In genomic region chr16:17642311-17642710, GRCm38 (mm10) we compare ENCODE assay signal across 18 mouse cellular contexts. TPM values are rescaled to one million over a fixed set of nuclear protein-coding genes. Genes with fewer than 3 reads are reported as not detected.
A peak's percentile ranks its signal among the peaks of the same experiment; 100 is the strongest.
DNase-seq lines count a peak whose midpoint lies in the region; ATAC-seq and TF ChIP-seq lines count a peak whose summit lies in the region.
"Had no signal": no experiment of that assay in that cellular context is flagged by ENCODE, and none has a peak within 500 bp of the region (broad histone marks: within the 10 kb centered on the region; RNA-seq: fewer than 3 reads in every experiment).

No protein-coding gene starts in this region.

- H3K4me2 ChIP-seq in hindbrain, embryonic 16.5 days (ENCODE audit: low read length): no peak overlapping the region
- H3K4me2 ChIP-seq in midbrain, embryonic 11.5 days: no peak overlapping the region
- no peak overlapping the region for H3K4me2 ChIP-seq in midbrain, embryonic 15.5 days
- H3K4me2 ChIP-seq: embryonic facial prominence, embryonic 12.5 days; forebrain, embryonic 15.5 days; heart, embryonic 13.5 days; intestine, embryonic 15.5 days; kidney, embryonic 15.5 days; lung, embryonic 15.5 days; neural tube, embryonic 12.5 days had no signal

- 0 out of 2 replicates have a peak overlapping the region, but pooled peaks have one; percentile 0 for H3K27ac ChIP-seq in hindbrain, embryonic 10.5 days
- no peak overlapping the region; the same call in 1 of the 2 replicates for H3K27ac ChIP-seq in hindbrain, embryonic 16.5 days (ENCODE audit: low read depth, low read length)
- H3K27ac ChIP-seq in midbrain, embryonic 11.5 days (ENCODE audit: low read depth, low read length): no peak overlapping the region
- no peak overlapping the region for H3K27ac ChIP-seq in midbrain, embryonic 15.5 days
- no peak overlapping the region for H3K27ac ChIP-seq in gastrocnemius, adult 2 months
- H3K27ac ChIP-seq: embryonic facial prominence, embryonic 12.5 days; forebrain, embryonic 15.5 days; heart, embryonic 13.5 days; intestine, embryonic 15.5 days; kidney, embryonic 15.5 days; lung, embryonic 15.5 days; neural tube, embryonic 12.5 days had no signal

- intact Hi-C loops in gastrocnemius, adult 2 months (cut with DNase I): no loop called here

- H3K36me3 ChIP-seq in hindbrain, embryonic 10.5 days: peaks cover 67% of the 10 kb centered on the region
- peaks cover 23% of the 10 kb centered on the region for H3K36me3 ChIP-seq in hindbrain, embryonic 16.5 days (ENCODE audit: control insufficient read depth, insufficient read depth, low read length)
- H3K36me3 ChIP-seq in midbrain, embryonic 11.5 days (ENCODE audit: control insufficient read depth, insufficient read depth, low read length): peaks cover 21% of the 10 kb centered on the region
- peaks cover 33% of the 10 kb centered on the region; the same call in 1 of the 2 replicates for H3K36me3 ChIP-seq in midbrain, embryonic 15.5 days (replicated peaks)

- H3K27me3 ChIP-seq in hindbrain, embryonic 10.5 days (ENCODE audit: insufficient read depth, poor library complexity, severe bottlenecking): no peaks in the 10 kb centered on the region
- H3K27me3 ChIP-seq in hindbrain, embryonic 16.5 days (replicated peaks; ENCODE audit: control insufficient read depth, insufficient read depth, low read length): no peaks in the 10 kb centered on the region
- no peaks in the 10 kb centered on the region for H3K27me3 ChIP-seq in midbrain, embryonic 11.5 days (ENCODE audit: control insufficient read depth, insufficient read depth, low read length)
- H3K27me3 ChIP-seq in midbrain, embryonic 15.5 days (replicated peaks): no peaks in the 10 kb centered on the region
- H3K27me3 ChIP-seq: embryonic facial prominence, embryonic 12.5 days; forebrain, embryonic 15.5 days; heart, embryonic 13.5 days; intestine, embryonic 15.5 days; kidney, embryonic 15.5 days; lung, embryonic 15.5 days; neural tube, embryonic 12.5 days had no signal

- no peak overlapping the region for H3K4me3 ChIP-seq in hindbrain, embryonic 10.5 days
- H3K4me3 ChIP-seq in hindbrain, embryonic 16.5 days (ENCODE audit: low read length): no peak overlapping the region
- no peak overlapping the region for H3K4me3 ChIP-seq in midbrain, embryonic 11.5 days (ENCODE audit: low read depth, low read length)
- no peak overlapping the region for H3K4me3 ChIP-seq in midbrain, embryonic 15.5 days
- no peak overlapping the region for H3K4me3 ChIP-seq in gastrocnemius, adult 2 months
- H3K4me3 ChIP-seq: embryonic facial prominence, embryonic 12.5 days; forebrain, embryonic 15.5 days; heart, embryonic 13.5 days; intestine, embryonic 15.5 days; kidney, embryonic 15.5 days; lung, embryonic 15.5 days; neural tube, embryonic 12.5 days had no signal

- DNase-seq in hindbrain, embryonic 10.5 days (ENCODE audit: low spot score): no peak
- DNase-seq in midbrain, embryonic 11.5 days (ENCODE audit: low spot score, missing footprints): peak; percentile 35
- DNase-seq in cerebellum, postnatal 10 days: peak; percentile 85
- DNase-seq in layer of hippocampus, postnatal 36 days: peak; percentile 54 to 65
- DNase-seq in lung, postnatal 4 days: no peak
- DNase-seq in gastrocnemius, adult 2 months: no peak
- DNase-seq: heart, postnatal 36 days had no signal

- no peak overlapping the region for H3K9ac ChIP-seq in hindbrain, embryonic 16.5 days (ENCODE audit: low read depth, low read length)
- no peak overlapping the region for H3K9ac ChIP-seq in midbrain, embryonic 11.5 days (ENCODE audit: low read length)
- H3K9ac ChIP-seq in midbrain, embryonic 15.5 days: no peak overlapping the region
- H3K9ac ChIP-seq: embryonic facial prominence, embryonic 12.5 days; forebrain, embryonic 15.5 days; heart, embryonic 13.5 days; intestine, embryonic 15.5 days; kidney, embryonic 15.5 days; lung, embryonic 15.5 days; neural tube, embryonic 12.5 days had no signal

- no peak for ATAC-seq in hindbrain, embryonic 16.5 days
- ATAC-seq in midbrain, embryonic 11.5 days (ENCODE audit: low FRiP score): no peak
- ATAC-seq in midbrain, embryonic 15.5 days (replicated peaks): no peak
- ATAC-seq: forebrain, embryonic 15.5 days; intestine, embryonic 15.5 days; midbrain, embryonic 16.5 days had no signal

- WGBS in hindbrain, embryonic 10.5 days: 81% methylated on average over 8 of the region's 8 CpGs
- WGBS in hindbrain, embryonic 16.5 days: 80% methylated on average over 7 of the region's 8 CpGs
- WGBS in midbrain, embryonic 11.5 days: 92% methylated on average over 8 of the region's 8 CpGs
- 86% methylated on average over 8 of the region's 8 CpGs for WGBS in midbrain, embryonic 15.5 days

- no peak for TF ChIP-seq CTCF in gastrocnemius, adult 2 months (IDR thresholded peaks at IDR 0.05)

- no peaks in the 10 kb centered on the region for H3K9me3 ChIP-seq in hindbrain, embryonic 10.5 days
- no peaks in the 10 kb centered on the region for H3K9me3 ChIP-seq in hindbrain, embryonic 16.5 days (ENCODE audit: control insufficient read depth, low read length)
- no peaks in the 10 kb centered on the region for H3K9me3 ChIP-seq in midbrain, embryonic 11.5 days (ENCODE audit: control insufficient read depth, low read length)
- no peaks in the 10 kb centered on the region for H3K9me3 ChIP-seq in midbrain, embryonic 15.5 days
- H3K9me3 ChIP-seq: embryonic facial prominence, embryonic 12.5 days; forebrain, embryonic 15.5 days; heart, embryonic 13.5 days; intestine, embryonic 15.5 days; kidney, embryonic 15.5 days; lung, embryonic 15.5 days; neural tube, embryonic 12.5 days had no signal

- H3K4me1 ChIP-seq in hindbrain, embryonic 10.5 days (replicated peaks): peaks cover 15% of the 10 kb centered on the region
- peaks cover 10% of the 10 kb centered on the region for H3K4me1 ChIP-seq in hindbrain, embryonic 16.5 days (ENCODE audit: control insufficient read depth, insufficient read depth, low read depth, low read length)
- H3K4me1 ChIP-seq in midbrain, embryonic 11.5 days (ENCODE audit: control insufficient read depth, insufficient read depth, low read length): peaks cover 6% of the 10 kb centered on the region; the same call in 1 of the 2 replicates
- peaks cover 12% of the 10 kb centered on the region for H3K4me1 ChIP-seq in midbrain, embryonic 15.5 days

RNA-seq across cellular contexts. Expression of gene Ccdc74a, which starts 4.0 kb away (rescaled TPM):
- polyA plus RNA-seq in hindbrain, embryonic 10.5 days (2016; fragmentation: Nextera tagmentation; extraction: Ambion mirVana): 6.5 and 9.8 TPM in 2 replicates
- 16.6 and 18.0 TPM in 2 replicates for polyA plus RNA-seq in hindbrain, embryonic 16.5 days (2015; fragmentation: Nextera tagmentation; extraction: Ambion mirVana)
- polyA plus RNA-seq in midbrain, embryonic 11.5 days (2014; fragmentation: Nextera tagmentation; extraction: Ambion mirVana): 4.8 and 5.4 TPM in 2 replicates
- 11.2 and 11.5 TPM in 2 replicates for polyA plus RNA-seq in midbrain, embryonic 15.5 days (2015; fragmentation: Nextera tagmentation; extraction: Ambion mirVana)
- total RNA-seq in layer of hippocampus, postnatal 36 days (2021): 10 to 100 TPM; 37.3 to 37.9 TPM
- total RNA-seq in gastrocnemius, adult 2 months (2021): under 1 TPM; 0.61 to 0.78 TPM
- total RNA-seq: liver, adult 2 months had no signal
- polyA plus RNA-seq: liver, adult 2 months had no signal

RNA-seq across cellular contexts. Expression of gene Smpd4, which starts 23.2 kb away (rescaled TPM):
- polyA plus RNA-seq in hindbrain, embryonic 10.5 days (2016; fragmentation: Nextera tagmentation; extraction: Ambion mirVana): 47.8 and 51.2 TPM in 2 replicates
- 23.6 and 30.4 TPM in 2 replicates for polyA plus RNA-seq in hindbrain, embryonic 16.5 days (2015; fragmentation: Nextera tagmentation; extraction: Ambion mirVana)
- 41.1 and 46.5 TPM in 2 replicates for polyA plus RNA-seq in midbrain, embryonic 11.5 days (2014; fragmentation: Nextera tagmentation; extraction: Ambion mirVana)
- polyA plus RNA-seq in midbrain, embryonic 15.5 days (2015; fragmentation: Nextera tagmentation; extraction: Ambion mirVana): 30.1 and 34.7 TPM in 2 replicates
- 10 to 100 TPM; 48.9 to 60.5 TPM for total RNA-seq in layer of hippocampus, postnatal 36 days (2021)
- 10 to 100 TPM; 10.8 to 11.2 TPM for total RNA-seq in gastrocnemius, adult 2 months (2021)

RNA-seq across cellular contexts. Expression of gene Slc7a4, which starts 59.3 kb away (rescaled TPM):
- polyA plus RNA-seq in hindbrain, embryonic 10.5 days (2016; fragmentation: Nextera tagmentation; extraction: Ambion mirVana): 2.5 and 3.1 TPM in 2 replicates
- 53.9 and 54.6 TPM in 2 replicates for polyA plus RNA-seq in hindbrain, embryonic 16.5 days (2015; fragmentation: Nextera tagmentation; extraction: Ambion mirVana)
- polyA plus RNA-seq in midbrain, embryonic 11.5 days (2014; fragmentation: Nextera tagmentation; extraction: Ambion mirVana): 1.5 and 2.0 TPM in 2 replicates
- 38.7 and 42.7 TPM in 2 replicates for polyA plus RNA-seq in midbrain, embryonic 15.5 days (2015; fragmentation: Nextera tagmentation; extraction: Ambion mirVana)
- 100 to 1,000 TPM in 1 of 2 experiments, 10 to 100 TPM in 1; 93.8 to 104 TPM for total RNA-seq in layer of hippocampus, postnatal 36 days (2021)
- total RNA-seq in gastrocnemius, adult 2 months (2021): under 1 TPM in 1 of 2 experiments, not detected in 1; 0.22 TPM

Comparison
In these comparisons a context has a peak if more than half of its experiments do, and no peak if none do; other contexts are left out.
1. DNase-seq: peak in midbrain, embryonic 11.5 days (single experiment), cerebellum, postnatal 10 days (2 of 2) and layer of hippocampus, postnatal 36 days (2 of 2); none in hindbrain, embryonic 10.5 days (single experiment), lung, postnatal 4 days (0 of 2) and gastrocnemius, adult 2 months (single experiment).